8 mouse cellular contexts compared by ENCODE assay signal in genomic region chr12:111274447-111275149, GRCm38 (mm10). TPM values are rescaled to one million over a fixed set of nuclear protein-coding genes. Genes with fewer than 3 reads are reported as not detected.
DNase-seq lines count a peak whose midpoint lies in the region; ATAC-seq lines count a peak whose summit lies in the region.

No protein-coding gene starts in this region.

- H3K4me2 ChIP-seq in hindbrain, embryonic 15.5 days, result peak overlapping the region; percentile 87

- peak; percentile 16; the same call in 1 of the 2 replicates for ATAC-seq in hindbrain, embryonic 15.5 days (ENCODE audit: low FRiP score, low read depth)
- ATAC-seq in megakaryocyte progenitor cell, adult 5-6 weeks (replicated peaks; ENCODE audit: poor library complexity), result no peak

- no peaks in the 10 kb centered on the region; the same call in 1 of the 2 replicates for H3K9me3 ChIP-seq in embryonic facial prominence, embryonic 10.5 days
- H3K9me3 ChIP-seq in hindbrain, embryonic 15.5 days, result no peaks in the 10 kb centered on the region

- peak overlapping the region; percentile 56 for H3K4me3 ChIP-seq in embryonic facial prominence, embryonic 10.5 days
- peak overlapping the region; percentile 49 for H3K4me3 ChIP-seq in hindbrain, embryonic 15.5 days

- H3K4me1 ChIP-seq in embryonic facial prominence, embryonic 10.5 days, result peaks cover 38% of the 10 kb centered on the region
- peaks cover 22% of the 10 kb centered on the region for H3K4me1 ChIP-seq in hindbrain, embryonic 15.5 days (replicated peaks)

- WGBS in embryonic facial prominence, embryonic 10.5 days, result 3% methylated on average over 80 of the region's 80 CpGs
- WGBS in hindbrain, embryonic 15.5 days, result 1% methylated on average over 74 of the region's 80 CpGs

- H3K9ac ChIP-seq in hindbrain, embryonic 15.5 days, result peak overlapping the region; percentile 39

- 0 out of 2 replicates have a peak overlapping the region, but pooled peaks have one; percentile 52 for H3K27ac ChIP-seq in embryonic facial prominence, embryonic 10.5 days (replicated peaks)
- H3K27ac ChIP-seq in hindbrain, embryonic 15.5 days (replicated peaks), result no peak overlapping the region

- no peaks in the 10 kb centered on the region for H3K36me3 ChIP-seq in embryonic facial prominence, embryonic 10.5 days (replicated peaks)
- no peaks in the 10 kb centered on the region for H3K36me3 ChIP-seq in hindbrain, embryonic 15.5 days

- peak; percentile 52 for DNase-seq in layer of hippocampus, postnatal 10 days (ENCODE audit: low spot score in 2 of 2)
- DNase-seq in layer of hippocampus, adult 9-11 months, result no peak
- peak; percentile 34 for DNase-seq in embryonic facial prominence, embryonic 10.5 days (ENCODE audit: low spot score)
- peak; percentile 29 for DNase-seq in neural tube, embryonic 10.5 days (ENCODE audit: extremely low spot score, low spot score)
- DNase-seq in adrenal gland, adult 2 months, result no peak
- DNase-seq in frontal cortex, postnatal 14 days (ENCODE audit: low spot score in 2 of 2), result no peak

- peaks cover 82% of the 10 kb centered on the region for H3K27me3 ChIP-seq in embryonic facial prominence, embryonic 10.5 days (replicated peaks; ENCODE audit: low read depth, poor library complexity, severe bottlenecking)
- peaks cover 74% of the 10 kb centered on the region for H3K27me3 ChIP-seq in hindbrain, embryonic 15.5 days

RNA-seq across cellular contexts. Expression of gene Amn, which starts 3.7 kb away (rescaled TPM):
- 10 to 100 TPM; 17.8 to 19.6 TPM for total RNA-seq in layer of hippocampus, postnatal 10 days (2021)
- polyA plus RNA-seq in embryonic facial prominence, embryonic 10.5 days (2016; fragmentation: Nextera tagmentation; extraction: Ambion mirVana), result 0.16 and 0.25 TPM in 2 replicates
- polyA plus RNA-seq in hindbrain, embryonic 15.5 days (2015; fragmentation: Nextera tagmentation; extraction: Ambion mirVana), result 30.9 and 32.0 TPM in 2 replicates
- not detected in 2 replicates for total RNA-seq in megakaryocyte progenitor cell, adult 5-6 weeks (2015)
- not detected in 2 replicates for total RNA-seq in megakaryocyte progenitor cell, adult 5-6 weeks (2017)
- total RNA-seq in adrenal gland, adult 2 months (2021), result not detected
- polyA plus RNA-seq in adrenal gland, adult 2 months (2012; rRNA removed), result 0.17 and 0.62 TPM in 2 replicates

Comparison
In these comparisons a context has a peak if more than half of its experiments do, and no peak if none do; other contexts are left out.
1. DNase-seq: peak in layer of hippocampus, postnatal 10 days (2 of 2), embryonic facial prominence, embryonic 10.5 days (single experiment) and neural tube, embryonic 10.5 days (single experiment); none in layer of hippocampus, adult 9-11 months (single experiment), adrenal gland, adult 2 months (single experiment) and frontal cortex, postnatal 14 days (0 of 2).
2. RNA of gene Amn, which starts 3.7 kb away (total RNA-seq): 17.8 to 19.6 TPM in layer of hippocampus, postnatal 10 days; not detected in adrenal gland, adult 2 months and not detected in megakaryocyte progenitor cell, adult 5-6 weeks; every median in the first group is over 10 times any median in the second.